Mouse (Mus musculus): ENCODE data around the gene Avpi1.
A peak's percentile ranks its signal among the peaks of the same experiment; 100 is the strongest.
"Not testable (repeated sequence)": the region's sequence is repeated elsewhere in the genome, so short reads cannot be mapped to it uniquely, and the experiment has no call there.

Avpi1 gene

DNA sequence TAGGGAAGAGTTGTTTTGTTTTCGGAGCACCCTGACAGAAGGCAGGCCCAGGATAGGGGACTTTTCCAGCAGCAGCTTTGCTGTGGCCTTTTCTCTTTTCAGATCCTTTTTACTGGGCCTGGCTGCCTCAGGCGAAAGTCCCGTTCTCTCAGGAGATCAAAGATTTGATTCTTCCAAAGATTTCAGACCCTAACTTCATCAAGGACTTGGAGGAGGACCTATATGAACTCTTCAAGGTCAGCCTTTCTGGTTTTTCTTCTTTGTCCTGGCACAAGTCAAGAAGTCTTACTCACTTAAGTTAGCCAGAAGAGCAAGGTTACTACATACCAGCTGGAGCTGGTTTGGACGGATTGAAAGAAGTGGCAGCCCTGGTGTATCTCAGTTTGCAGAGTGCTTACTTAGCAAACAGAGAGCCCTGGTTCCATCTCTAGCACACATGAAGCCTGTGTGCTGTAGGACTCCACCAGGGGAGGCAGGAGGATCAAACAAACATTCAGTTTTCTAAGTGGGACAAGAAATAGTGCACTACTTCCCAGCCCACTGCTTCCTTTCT, 13.0 kb downstream of the Avpi1 start:
- DNase-seq (ENCODE audit: low spot score in 2 of 2) = no peak

DNA sequence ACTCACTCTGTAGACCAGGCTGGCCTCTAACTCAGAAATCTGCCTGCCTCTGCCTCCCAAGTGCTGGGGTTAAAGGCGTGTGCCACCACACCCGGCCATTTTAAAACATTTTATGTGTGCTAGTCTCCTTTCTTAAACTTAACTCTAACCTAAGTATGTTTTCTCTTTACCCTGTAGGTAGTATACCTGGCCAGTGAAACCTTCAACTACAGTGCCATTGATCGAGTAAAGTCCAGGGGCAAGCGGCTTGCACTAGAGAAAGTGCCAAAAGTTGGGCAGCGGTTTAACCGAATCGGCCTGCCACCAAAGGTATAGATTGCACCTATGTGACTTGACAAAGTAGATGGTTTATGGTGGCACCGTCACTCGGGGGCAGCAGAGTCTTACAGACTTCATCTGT, 24.2 kb downstream of the Avpi1 start:
- DNase-seq (ENCODE audit: low spot score in 2 of 2) = no peak

DNA sequence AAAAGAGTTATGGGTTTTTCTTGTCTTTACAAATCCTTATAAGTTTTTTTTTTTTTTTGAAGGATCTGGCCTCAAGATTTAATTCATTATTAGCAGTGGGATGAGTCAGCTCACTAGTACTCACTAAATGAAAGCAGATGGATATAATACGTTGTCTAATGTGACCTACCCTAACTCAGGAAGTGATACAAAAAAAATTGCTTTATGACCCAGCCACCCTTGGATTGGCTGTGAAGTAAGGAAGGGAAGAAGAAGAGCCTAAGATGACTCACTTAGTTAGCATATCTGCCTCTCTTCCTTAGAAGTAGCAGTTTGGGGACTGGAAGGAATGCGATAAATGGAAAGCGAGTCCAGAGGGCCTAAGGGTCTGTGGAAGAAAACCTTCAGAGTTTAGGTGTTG, 29.5 kb downstream of the Avpi1 start:
- DNase-seq (ENCODE audit: low spot score in 2 of 2) = no peak

DNA sequence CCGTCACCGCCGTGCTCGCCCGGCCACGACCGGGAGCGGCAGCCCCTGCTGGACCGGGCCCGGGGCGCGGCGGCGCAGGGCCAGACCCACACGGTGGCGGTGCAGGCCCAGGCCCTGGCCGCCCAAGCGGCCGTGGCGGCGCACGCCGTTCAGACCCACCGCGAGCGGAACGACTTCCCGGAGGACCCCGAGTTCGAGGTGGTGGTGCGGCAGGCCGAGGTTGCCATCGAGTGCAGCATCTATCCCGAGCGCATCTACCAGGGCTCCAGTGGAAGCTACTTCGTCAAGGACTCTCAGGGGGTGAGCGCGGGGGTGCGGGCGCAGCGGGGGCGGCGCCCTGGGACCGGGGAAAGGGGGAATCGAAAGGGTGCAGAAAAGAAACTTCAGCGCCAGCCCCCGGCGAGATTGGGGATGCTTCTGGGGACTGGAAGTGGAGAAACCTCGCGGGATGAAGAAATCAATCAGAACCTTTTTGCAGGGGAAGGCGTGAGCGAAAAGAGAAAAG, 38.2 kb downstream of the Avpi1 start:
- peak in 1 of 2 experiments; percentile 49 for DNase-seq (ENCODE audit: low spot score in 2 of 2)

DNA sequence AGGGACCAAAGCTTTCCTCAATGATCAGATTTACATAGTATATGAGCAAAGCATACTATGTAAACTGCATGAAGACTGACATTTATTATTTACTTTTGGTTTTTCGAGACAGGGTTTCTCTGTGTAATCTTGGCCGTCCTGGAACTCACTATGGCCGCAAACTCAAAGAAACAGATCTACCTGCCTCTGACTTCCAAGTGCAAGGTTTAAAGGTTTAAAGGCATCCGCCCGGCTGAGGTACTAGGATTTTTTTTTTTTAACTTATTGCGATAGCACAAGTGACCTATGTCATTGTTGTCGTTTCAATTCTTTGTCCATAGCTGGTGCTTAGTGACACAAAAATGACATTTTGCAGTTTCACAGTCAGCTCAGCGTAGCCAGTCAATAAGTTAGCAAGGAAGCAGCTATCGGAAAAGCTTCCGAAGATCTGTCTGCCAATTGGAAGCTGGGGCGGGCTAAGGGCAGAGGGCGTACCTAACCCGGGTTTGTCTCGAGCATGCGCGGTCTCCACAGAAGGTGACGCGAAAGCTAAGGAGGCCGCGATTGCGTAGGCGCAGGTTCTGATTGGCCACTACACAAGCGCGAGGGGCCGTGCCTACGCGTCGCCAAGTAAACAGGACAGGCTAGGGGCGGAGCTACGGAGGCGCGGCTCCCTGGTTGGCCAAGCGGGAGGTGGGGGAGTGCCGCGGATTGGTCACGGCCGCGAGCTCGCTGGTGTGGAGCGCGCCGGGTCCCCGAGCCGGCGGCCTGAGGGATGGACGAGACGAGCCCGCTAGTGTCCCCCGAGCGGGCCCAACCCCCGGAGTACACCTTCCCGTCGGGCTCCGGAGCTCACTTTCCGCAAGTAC, 38.9 kb downstream of the Avpi1 start, which contains the start of gene Pi4k2a:
Gene Pi4k2a, plus strand, starts transcription at position 723 of the 848 bp plus-strand sequence.
- DNase-seq (ENCODE audit: low spot score in 2 of 2) = peak; percentile 100

DNA sequence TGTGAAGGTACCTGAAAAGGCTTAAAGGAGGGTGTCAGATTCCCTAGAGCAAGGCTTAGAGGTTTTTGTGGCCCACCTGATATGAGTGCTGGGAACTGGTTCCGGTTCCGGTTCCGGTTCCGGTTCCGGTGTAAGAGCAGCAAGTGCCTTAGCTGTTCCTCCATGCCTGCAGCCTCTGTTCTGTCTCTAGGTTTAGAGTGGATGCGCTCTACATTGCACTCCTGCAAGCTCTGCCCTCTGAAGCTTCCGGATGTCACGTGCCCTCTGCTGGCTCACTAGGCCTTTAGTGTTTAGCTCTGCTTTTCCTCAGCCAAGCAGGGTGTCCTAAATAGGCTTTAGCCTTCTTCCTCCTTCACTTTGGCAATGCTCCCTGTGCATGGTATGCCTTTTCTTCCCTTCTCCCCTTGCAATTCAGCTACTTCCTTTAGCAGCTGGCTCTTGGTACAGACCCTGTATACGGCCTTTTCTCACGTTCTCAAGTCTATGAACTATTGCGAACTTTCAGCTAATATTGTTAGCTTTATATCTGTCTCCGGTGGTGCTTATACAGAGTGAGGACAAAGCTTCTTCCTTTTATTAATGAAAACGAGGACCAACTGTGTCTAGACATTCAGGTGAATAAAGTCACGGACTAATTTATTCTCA, 39.6 kb downstream of the Avpi1 start:
- DNase-seq (ENCODE audit: low spot score in 2 of 2) = peak; percentile 72 to 82

DNA sequence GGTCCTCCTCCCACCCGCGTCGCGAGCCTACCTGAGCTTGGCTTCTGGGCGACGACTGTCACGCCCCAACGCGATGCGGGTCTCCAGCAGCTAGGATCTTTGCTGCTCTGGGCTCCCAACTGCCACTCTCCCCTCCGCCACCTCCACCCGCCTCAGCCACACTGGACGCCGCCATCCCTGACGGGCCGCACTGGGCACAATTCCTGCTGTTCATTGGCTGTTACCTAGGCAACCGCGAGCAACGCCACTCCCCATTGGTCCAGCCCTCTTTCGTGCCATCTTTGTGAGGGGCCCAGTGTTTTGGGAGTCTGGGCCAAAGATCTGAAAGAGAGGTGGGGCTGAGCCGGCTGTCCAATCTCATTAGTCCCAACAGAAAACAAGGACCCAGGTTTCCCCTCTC, 42.7 kb downstream of the Avpi1 start, which contains the start of gene Morn4:
Gene Morn4, minus strand, starts transcription at position 192 of the 400 bp plus-strand sequence.
- DNase-seq (ENCODE audit: low spot score in 2 of 2) = peak; percentile 97 to 98

DNA sequence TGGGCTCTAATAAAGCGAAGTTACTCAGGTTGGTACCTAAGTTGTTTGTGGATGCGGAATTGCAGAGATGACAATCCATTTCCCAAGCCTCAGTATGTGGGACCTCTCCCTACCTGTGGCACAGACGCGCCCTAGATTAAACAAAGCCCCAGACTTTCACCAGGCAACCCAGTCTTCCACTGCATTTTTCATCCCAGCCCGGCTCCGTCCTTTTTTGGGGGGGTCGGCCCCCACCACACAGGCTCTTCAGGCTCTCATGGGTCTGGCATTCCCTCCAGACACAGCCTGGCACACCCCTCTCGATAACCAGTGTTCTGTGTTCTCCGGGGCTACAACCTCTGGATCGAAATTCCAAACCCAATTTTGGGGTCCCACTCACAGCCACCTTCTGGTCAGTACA, 43.2 kb downstream of the Avpi1 start:
- peak in 1 of 2 experiments; percentile 42 for DNase-seq (ENCODE audit: low spot score in 2 of 2)

DNA sequence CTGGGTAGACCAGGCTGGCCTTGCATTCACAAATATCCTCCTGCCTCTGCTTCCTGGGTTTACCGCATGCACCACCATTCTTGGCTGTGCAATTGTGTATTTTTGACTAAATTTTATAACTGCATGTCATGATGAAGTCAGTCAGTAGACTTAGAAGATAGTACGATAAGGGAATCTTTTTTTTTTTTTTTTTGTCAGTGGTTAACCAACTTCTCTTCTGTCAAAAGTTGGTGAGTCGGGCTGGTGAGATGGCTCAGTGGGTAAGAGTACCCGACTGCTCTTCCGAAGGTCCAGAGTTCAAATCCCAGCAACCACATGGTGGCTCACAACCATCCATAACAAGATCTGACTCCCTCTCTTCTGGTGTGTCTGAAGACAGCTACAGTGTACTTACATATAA, 47.2 kb downstream of the Avpi1 start:
- not testable (repeated sequence) for DNase-seq (ENCODE audit: low spot score in 2 of 2)

DNA sequence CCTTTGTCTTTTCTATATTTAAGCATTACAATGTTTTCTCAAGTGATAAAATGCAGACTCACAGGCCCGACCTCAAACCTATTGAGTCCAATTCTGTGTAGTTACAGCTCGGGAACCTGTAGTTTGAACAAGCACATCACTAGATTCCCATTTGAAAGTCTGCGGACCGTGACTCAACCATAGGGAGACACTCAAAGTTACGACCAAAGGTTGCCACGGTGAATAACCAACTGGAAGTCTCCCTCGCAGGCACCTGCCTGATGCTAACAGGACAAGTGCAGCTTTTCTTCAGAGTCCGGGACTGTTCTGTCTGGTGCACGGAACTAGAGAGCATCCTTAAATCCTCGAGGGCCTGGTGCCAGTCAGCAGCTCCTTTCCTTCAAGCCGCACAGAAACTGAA, 48.4 kb downstream of the Avpi1 start:
- DNase-seq (ENCODE audit: low spot score in 2 of 2) = no peak

DNA sequence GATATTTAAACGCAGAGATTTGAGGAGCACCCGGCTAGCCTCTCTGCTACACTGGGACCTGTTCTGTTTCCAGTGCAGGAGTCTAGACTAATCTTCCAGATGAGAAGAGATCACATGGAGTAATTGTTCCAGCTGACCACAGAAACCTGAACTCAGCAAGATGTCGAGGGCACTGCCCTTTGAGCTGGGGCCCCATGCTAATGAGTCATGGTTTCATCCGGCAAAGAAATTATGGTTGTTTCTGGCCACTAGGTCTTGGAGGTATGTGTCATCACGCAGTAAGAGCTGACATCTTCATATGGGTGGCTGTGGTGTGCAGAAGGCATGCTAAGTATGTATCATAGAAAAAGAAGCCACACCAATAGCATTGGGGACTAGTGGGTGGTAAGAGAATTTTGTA, 48.9 kb downstream of the Avpi1 start:
- DNase-seq (ENCODE audit: low spot score in 2 of 2) = no peak

DNA sequence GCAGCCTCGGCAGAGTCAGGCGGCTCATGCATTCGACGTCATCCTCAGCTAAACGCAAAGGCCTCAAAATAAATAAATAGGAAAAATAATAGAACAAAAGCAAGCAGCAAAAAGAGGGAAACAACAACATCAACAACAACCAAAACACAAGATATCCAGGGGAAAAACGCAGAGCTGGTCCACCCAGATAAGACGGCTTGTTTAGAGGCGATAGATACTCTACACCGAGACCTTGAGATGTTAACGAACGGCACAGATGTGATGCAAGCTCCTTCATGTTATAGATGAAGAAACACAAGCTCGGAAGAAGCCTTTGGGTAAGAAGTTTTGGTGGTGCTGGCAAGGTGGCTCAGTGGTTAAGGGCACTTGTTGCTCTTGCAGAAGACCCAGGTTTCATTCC, 49.9 kb downstream of the Avpi1 start:
- no peak for DNase-seq (ENCODE audit: low spot score in 2 of 2)

DNA sequence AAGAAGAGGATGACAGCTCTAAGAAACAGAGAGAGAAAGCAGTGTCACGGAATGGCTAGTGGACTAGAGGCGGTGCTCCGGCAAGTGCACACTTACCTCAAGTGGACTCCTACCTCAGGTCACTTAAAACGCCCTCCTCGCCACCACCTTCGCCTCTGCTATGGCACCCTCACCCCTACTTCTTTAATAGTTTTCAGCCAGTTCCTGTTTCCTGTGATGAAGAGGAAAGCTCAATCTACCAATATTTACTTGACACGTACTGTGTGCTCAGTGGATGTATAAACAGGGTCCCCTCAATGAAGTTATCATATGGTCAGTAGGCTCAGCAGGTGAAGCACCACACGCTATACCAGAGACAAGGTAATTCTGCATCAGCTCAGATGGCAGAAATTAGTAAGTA, 50.3 kb downstream of the Avpi1 start:
- DNase-seq (ENCODE audit: low spot score in 2 of 2) = no peak

DNA sequence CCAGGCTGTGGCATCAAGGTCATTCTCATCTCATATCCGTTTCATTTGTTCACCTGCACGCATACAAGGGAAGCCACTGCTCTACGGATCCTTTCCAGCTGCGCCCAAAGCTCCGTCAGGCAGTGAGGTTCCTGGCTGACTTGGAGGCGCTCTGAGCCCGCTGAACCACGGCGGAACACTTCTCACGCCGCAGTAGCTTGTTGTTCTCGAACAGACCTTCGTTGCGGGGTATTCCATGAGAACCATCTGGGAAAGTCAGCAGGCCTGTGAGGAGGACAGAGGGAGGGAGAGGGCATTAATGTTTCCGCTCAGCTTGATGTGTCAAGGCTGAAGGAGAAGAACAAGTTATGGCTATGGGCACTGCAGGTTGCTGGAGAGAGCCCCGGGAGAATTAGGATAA, 52.9 kb downstream of the Avpi1 start:
- no peak for DNase-seq (ENCODE audit: low spot score in 2 of 2)

DNA sequence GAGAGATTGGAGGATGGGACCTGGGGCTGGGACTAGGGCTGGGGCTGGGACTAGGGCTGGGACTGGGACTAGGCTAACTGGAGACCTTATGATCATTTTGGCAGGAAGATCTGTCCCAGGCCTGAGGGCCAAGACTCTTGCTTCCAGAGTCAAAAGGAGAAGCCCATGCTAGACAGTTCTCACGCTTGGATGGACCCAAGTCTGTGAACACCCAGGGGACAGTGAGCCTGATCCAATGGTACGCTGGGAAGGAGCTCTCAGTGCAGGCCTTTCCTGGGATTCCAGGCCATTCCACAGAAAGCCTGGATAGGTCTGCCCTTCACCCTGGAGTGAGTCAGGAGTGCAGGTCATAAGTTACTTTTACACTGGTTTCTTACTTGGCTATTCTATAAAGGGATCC, 53.8 kb downstream of the Avpi1 start:
- DNase-seq (ENCODE audit: low spot score in 2 of 2) = no peak

Measured in right cerebral cortex, postnatal 10 days (tissue).